Mouse (Mus musculus): ENCODE data around the gene Bbof1. TPM values are rescaled to one million over a fixed set of nuclear protein-coding genes. Genes with fewer than 3 reads are reported as not detected.

Bbof1 gene
- total RNA-seq (2023), result 1 to 10 TPM in 1 of 2 experiments, under 1 TPM in 1; 0.47 to 1.1 TPM

DNA sequence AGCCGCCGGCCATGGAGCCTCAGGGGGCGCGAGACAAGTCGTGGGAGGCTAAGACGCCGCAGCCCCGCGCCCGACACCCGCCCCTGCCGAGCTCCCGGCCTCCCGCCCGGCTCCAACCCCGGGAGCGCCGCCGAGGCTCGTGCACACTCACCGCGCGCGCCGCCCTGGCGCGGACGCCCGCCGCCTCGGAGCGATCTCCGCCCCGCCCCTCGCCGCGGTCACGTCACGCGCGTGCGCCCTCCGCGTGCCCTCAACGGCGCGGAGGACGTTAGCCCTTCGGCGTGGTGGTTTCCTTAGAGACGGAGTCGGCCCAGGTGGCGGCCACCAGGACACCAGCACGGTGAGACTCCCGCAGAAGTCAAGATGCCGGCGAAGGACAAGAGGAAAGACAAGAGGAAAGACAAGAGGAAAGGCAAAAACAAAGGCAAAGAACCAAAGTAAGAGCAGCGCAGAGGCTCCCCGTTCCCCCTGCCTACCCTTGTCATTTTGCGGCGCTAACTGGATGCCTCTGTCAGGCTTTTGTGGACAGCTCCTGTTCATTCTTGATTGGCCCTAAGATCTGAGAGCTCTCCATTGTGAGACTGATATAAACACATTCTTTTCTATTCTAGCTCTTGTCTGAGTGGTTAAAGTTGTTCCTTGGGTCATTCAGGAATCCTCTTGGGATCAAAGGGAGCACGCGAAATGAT, at the start of gene Bbof1, which contains the start of gene Entpd5:
Bbof1 (plus strand) TSS at position 253 of the 689 bp plus-strand sequence.
Entpd5 (minus strand) TSS at position 211 of the 689 bp plus-strand sequence.

GRCm38 (mm10) chr12:84361555-84362489, 47.0 kb upstream of the Bbof1 start, which contains the start of the genes Coq6 and Fam161b:
Coq6 (plus strand) TSS chr12:84361657.
Fam161b (minus strand) TSS chr12:84361833.

GRCm38 (mm10) chr12:84416834-84417604, 8.1 kb downstream of the Bbof1 start, which contains the start of gene Rnf113a2:
Rnf113a2 (plus strand) TSS chr12:84417196.

GRCm38 (mm10) chr12:84450718-84451646, 42.1 kb downstream of the Bbof1 start, which contains the start of the genes Aldh6a1 and Lin52:
Aldh6a1 (minus strand) TSS chr12:84451004.
Lin52 (plus strand) TSS chr12:84451422.

Other genes with a start within 250 kb of the Bbof1 start
- 10 to 100 TPM; 79.2 to 80.5 TPM for gene Elmsan1, start 190.2 kb upstream of the Bbof1 start, total RNA-seq (2023)
- gene Ptgr2, start 123.8 kb upstream of the Bbof1 start, total RNA-seq (2023), result 10 to 100 TPM; 12.9 to 17.2 TPM
- 10 to 100 TPM; 30.0 to 30.4 TPM for gene Zfp410, start 92.2 kb upstream of the Bbof1 start, total RNA-seq (2023)
- 10 to 100 TPM; 10.4 to 12.7 TPM for gene Coq6, start 47.4 kb upstream of the Bbof1 start, total RNA-seq (2023)
- gene Fam161b, start 47.2 kb upstream of the Bbof1 start, total RNA-seq (2023), result under 1 TPM; 0.38 to 0.40 TPM
- gene Entpd5, start within 50 bp of the Bbof1 start, total RNA-seq (2023), result 10 to 100 TPM; 17.0 to 19.4 TPM
- gene Rnf113a2, start 8.1 kb downstream of the Bbof1 start, total RNA-seq (2023), result 10 to 100 TPM; 21.0 to 27.4 TPM
- gene Aldh6a1, start 41.9 kb downstream of the Bbof1 start, total RNA-seq (2023), result 1 to 10 TPM; 3.8 to 4.9 TPM
- gene Lin52, start 42.4 kb downstream of the Bbof1 start, total RNA-seq (2023), result 10 to 100 TPM in 1 of 2 experiments, 1 to 10 TPM in 1; 5.6 to 12.1 TPM
- gene Vsx2, start 160.7 kb downstream of the Bbof1 start, total RNA-seq (2023), result not detected
- gene Abcd4, start 208.3 kb downstream of the Bbof1 start, total RNA-seq (2023), result 1 to 10 TPM; 7.2 to 7.8 TPM
- gene Vrtn, start 231.9 kb downstream of the Bbof1 start, total RNA-seq (2023), result not detected

Data from neutrophil, adult 59 days (primary cell).